Mouse (Mus musculus): Measurements from ENCODE around the gene B430306N03Rik.
"Not testable (repeated sequence)": the region's sequence is repeated elsewhere in the genome, so short reads cannot be mapped to it uniquely, and the experiment has no call there.

B430306N03Rik gene

DNA sequence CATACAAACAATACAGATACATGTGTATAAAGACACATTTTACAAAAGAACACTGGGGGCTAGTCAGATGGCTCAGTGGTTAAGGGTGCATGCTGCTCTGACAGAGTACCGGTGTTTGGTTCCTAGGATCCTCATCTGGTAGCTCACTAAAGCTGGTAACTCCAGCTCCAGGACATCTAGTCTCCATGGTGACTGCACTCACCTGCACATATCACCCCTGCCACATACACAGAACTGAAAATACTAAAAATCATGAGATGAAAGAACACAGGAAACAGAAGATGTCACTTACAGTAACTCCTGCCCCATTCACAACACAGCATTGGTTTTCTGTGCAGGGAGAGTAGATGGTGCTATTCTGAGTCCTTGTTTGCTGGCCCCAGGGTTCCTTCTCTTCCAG lies 2.7 kb downstream of the B430306N03Rik start:
- no peak for DNase-seq

DNA sequence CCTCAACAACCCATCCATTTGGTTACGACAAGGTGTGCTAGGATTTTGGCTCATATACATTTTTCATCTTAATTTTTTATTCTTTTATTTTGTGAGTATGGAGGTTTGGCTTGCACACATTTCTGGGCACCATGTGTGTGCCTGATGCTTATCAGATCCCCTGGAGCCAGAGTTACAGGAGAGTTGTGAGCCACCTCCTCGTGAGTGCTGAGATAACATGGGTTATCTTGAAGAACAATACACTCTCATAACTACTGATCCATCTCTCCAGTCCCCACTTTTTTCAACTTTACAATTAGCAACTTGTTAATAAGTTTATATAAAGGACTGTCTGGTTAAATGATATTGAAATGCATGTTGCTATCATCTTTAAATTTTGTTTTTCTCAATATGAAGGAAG lies 5.3 kb downstream of the B430306N03Rik start:
- DNase-seq, result no peak

- no peak for DNase-seq
These were observed 7.3 kb downstream of the B430306N03Rik start for GRCm38 (mm10) chr17:48323236-48323635.

GRCm38 (mm10) chr17:48324258-48324657 lies 8.3 kb downstream of the B430306N03Rik start:
- DNase-seq, result no peak

- DNase-seq, result no peak
These were observed 9.2 kb downstream of the B430306N03Rik start for GRCm38 (mm10) chr17:48325093-48325492.

- DNase-seq, result no peak
These were observed 9.7 kb downstream of the B430306N03Rik start for GRCm38 (mm10) chr17:48325638-48326037.

GRCm38 (mm10) chr17:48326656-48327055 lies 10.7 kb downstream of the B430306N03Rik start:
- DNase-seq, result no peak

GRCm38 (mm10) chr17:48332524-48332923 lies 16.6 kb downstream of the B430306N03Rik start:
- no peak for DNase-seq

- DNase-seq, result no peak
These were observed 18.2 kb downstream of the B430306N03Rik start for GRCm38 (mm10) chr17:48334186-48334585.

GRCm38 (mm10) chr17:48336857-48337256 lies 20.9 kb downstream of the B430306N03Rik start:
- peak; percentile 80 for DNase-seq

- DNase-seq, result no peak
These were observed 24.3 kb downstream of the B430306N03Rik start for GRCm38 (mm10) chr17:48340267-48340666.

DNA sequence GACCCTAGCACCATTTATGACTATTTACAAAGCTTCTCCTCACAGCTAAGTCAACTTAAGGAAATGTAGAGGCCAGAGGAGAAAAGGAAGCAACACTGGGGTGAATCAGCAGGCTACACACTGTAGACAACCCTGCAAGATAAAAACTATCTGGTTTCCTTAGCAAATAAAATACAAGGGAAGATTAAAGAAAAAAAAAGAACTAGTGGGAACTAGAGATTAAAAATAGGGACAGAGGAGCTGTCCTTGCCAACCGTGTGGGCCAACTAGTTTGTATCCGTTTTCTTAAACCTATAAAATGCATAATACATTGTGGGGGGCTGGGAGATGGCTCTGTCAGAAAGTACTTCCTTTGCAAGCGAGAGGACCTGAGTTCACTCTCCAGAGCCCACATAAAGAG lies 26.0 kb downstream of the B430306N03Rik start:
- DNase-seq, result no peak

GRCm38 (mm10) chr17:48343065-48343464 lies 27.1 kb downstream of the B430306N03Rik start:
- no peak for DNase-seq

DNA sequence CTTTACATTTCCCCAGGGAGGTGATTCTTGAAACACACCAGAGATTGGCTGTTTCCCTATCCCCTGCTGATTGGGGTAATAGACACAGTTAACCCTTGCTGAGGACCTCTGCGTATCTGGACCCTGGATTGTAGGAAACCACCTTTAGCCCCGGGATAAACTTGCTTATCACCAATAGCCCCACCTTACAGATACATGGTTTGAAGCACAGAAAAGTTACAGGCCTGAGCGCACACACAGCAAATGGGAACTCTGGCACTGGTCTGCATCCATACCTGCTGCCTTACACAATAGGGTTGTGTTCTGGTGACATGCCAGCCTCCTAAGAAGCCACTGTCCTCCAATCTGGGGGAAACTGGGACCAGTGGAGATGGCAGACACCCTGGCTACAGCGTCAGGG lies 29.9 kb downstream of the B430306N03Rik start:
- no peak for DNase-seq

GRCm38 (mm10) chr17:48346231-48346630 lies 30.3 kb downstream of the B430306N03Rik start, which contains the start of gene Trem2:
Gene Trem2, plus strand, starts transcription at chr17:48346401.
- no peak for DNase-seq

DNA sequence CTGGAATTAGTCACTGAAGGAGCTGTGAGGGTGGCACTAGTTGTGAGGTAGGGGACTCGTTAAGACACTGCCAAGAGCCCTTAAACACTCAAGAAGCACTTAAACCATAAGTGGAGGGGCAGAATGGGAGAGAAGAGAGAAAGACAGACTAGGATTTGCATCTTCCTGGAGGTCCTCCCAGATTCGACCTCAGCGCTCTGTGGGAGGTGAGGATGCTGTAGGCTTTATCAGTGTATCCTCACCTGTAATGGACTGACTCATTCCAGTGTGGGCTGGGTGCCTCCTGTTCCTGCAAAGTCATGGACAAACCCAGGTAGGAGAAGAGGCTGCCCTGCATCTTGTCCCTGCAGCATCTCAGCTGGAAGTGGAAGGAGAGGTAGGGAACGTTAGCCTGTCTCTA lies 30.9 kb downstream of the B430306N03Rik start:
- DNase-seq, result no peak

- DNase-seq, result no peak
These were observed 31.3 kb downstream of the B430306N03Rik start for GRCm38 (mm10) chr17:48347287-48347686.

DNA sequence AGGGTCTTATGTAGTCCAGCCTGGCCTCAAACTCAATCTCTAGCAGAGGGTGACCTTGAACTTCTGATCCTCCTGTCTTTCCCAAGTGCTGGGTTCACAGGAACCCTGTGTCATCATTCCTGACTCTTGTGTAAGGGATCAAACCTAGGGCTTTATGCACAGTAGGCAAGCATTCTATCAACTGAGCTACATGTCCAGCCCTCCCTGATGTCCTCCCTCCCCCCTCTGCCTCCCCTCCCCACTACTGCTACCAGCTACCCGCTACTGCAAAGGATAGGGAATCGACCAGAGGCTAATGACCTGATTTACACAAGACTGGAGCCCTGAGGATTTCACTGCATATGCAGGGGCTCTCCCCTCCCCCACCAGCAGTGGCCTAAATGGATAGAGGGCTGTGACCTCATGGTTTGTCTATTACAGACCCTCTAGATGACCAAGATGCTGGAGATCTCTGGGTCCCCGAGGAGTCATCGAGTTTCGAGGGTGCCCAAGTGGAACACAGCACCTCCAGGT lies 34.8 kb downstream of the B430306N03Rik start:
- DNase-seq, result no peak

DNA sequence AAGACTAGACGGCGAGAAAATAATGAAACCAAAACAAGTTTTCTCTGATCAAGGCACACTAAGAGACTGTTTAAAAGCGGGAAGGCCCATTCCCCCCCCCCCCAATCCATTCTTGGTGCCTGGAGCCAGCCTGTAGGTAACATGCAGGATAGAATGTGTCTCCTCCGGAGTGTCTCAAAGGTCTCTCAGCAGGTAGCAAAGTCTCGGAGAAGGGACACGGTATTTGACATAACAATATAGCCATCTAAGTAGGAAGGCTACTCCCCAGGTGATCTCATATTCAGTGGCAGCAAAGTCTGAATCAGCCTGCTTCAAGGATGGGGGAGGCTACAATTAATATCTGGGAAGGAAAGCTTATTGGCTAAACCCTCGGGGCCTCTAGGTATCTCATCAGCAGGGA lies 37.0 kb downstream of the B430306N03Rik start:
- not testable (repeated sequence) for DNase-seq

DNA sequence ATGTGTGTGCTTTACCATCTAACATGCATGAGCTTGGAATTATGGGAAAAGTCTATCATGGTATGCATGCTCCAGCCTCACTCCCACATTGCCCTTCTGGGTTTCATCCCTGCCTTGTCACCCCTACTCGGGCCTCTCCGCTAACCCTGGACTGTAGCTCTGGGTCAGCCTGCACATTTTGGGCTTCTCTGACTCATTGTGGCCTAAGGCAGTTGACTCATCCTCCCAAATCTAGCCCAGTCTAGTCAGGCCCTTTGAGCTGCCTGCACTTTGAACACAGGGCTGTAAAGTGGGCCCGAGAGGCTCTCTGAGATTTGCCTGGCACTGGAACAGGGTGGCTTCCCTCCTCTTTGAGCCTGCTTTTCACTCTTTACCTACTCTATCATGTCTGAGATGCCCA lies 39.9 kb downstream of the B430306N03Rik start:
- no peak for DNase-seq

DNA sequence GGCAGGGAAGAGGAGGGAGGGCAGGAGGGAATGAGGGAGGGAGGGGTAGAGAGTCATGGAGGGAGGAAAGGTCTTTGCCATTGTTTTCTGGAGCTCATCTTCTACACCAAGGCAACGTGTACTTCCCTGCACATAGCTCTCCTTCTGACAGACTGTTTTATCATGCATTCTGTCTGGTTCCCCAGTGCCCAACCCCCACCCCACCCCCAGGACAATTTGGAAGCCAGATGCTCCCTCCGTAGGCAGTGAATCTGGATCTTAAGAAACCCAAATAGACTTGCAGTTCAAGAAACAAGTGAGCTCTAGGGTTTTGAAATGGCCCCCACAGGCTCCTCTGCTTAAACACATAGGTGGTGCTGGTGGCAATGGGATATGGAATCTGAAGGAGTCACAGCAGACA lies 42.0 kb downstream of the B430306N03Rik start:
- no peak for DNase-seq

DNA sequence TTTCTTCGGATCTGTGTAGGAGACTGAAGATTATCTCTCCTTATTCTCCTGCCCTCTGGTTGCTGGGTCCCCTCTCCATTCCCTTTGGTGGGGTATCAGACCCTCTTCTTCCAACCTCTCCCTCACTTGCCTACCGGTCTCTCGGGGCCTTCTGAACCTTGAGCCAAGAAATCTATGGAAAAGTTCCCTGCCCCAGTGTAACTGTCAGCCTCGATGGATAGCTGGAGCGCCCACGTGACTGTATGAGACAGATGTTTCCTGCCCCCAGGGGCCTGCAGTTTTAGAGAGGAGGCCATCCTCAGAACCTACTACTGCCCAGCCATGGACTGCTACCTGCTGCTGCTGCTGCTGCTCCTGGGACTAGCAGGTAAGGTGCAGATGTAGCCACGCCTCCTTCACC lies 43.7 kb downstream of the B430306N03Rik start, which contains the start of gene Treml1:
Gene Treml1, plus strand, starts transcription at position 301 of the 400 bp plus-strand sequence.
- DNase-seq, result no peak

GRCm38 (mm10) chr17:48360462-48360861 lies 44.5 kb downstream of the B430306N03Rik start:
- no peak for DNase-seq

DNA sequence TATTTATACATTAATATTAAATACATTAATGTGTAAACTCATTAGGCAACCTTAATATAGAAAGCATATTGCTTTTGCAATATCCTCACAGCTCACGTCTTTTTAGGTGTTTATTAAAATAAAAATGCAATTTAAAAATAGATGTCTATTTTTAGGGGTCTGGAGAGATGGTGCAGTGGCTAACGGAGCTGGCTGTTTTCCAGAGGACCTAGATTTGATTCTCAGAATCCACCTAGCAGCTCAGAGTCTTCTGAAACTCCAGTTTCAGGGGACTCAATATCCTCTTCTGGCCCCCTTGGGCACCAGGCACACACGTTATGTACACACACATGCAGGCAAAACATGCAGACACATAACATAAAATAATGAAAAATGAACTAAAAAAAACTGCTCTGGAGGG lies 46.4 kb downstream of the B430306N03Rik start:
- DNase-seq, result no peak

- DNase-seq, result peak; percentile 31
These were observed 47.0 kb downstream of the B430306N03Rik start for GRCm38 (mm10) chr17:48362966-48363365.

All from kidney, adult 9 months (tissue).